18 mouse cellular contexts compared by ENCODE assay signal in genomic region chr14:20866365-20866764, GRCm38 (mm10). TPM values are rescaled to one million over a fixed set of nuclear protein-coding genes. Genes with fewer than 3 reads are reported as not detected.
DNase-seq lines count a peak whose midpoint lies in the region; ATAC-seq and TF ChIP-seq lines count a peak whose summit lies in the region.
"Had no signal": no experiment of that assay in that cellular context is flagged by ENCODE, and none has a peak within 500 bp of the region (broad histone marks: within the 10 kb centered on the region; RNA-seq: fewer than 3 reads in every experiment).

No protein-coding gene starts in this region.

- H3K36me3 ChIP-seq in kidney, adult 2 months (ENCODE audit: control insufficient read depth, insufficient read depth, low read length) = no peaks in the 10 kb centered on the region
- H3K36me3 ChIP-seq in kidney, embryonic 16.5 days (ENCODE audit: insufficient read depth, low read length) = no peaks in the 10 kb centered on the region
- H3K36me3 ChIP-seq: embryonic facial prominence, embryonic 12.5 days; forebrain, embryonic 15.5 days; heart, embryonic 12.5 days; hindbrain, embryonic 10.5 days had no signal

- no peak overlapping the region for H3K4me3 ChIP-seq in kidney, adult 2 months (ENCODE audit: insufficient read depth, low read depth, low read length)
- H3K4me3 ChIP-seq in kidney, embryonic 16.5 days (ENCODE audit: low read length) = no peak overlapping the region
- H3K4me3 ChIP-seq: embryonic facial prominence, embryonic 12.5 days; forebrain, embryonic 15.5 days; heart, embryonic 12.5 days; hindbrain, embryonic 10.5 days had no signal

- peak; percentile 69 for DNase-seq in kidney, adult 18-20 months
- DNase-seq in kidney, adult 2 months = peak; percentile 94
- peak; percentile 72 to 86 for DNase-seq in kidney, postnatal 25 days
- no peak for DNase-seq in T-cell, adult 2 months (ENCODE audit: low spot score)
- no peak for DNase-seq in adrenal gland, postnatal 36 days
- DNase-seq: adrenal gland, adult 8-10 months; cerebellum, adult 11 months; cerebellum, adult 8-10 months; cerebellum, postnatal 14 days; gastrocnemius, postnatal 10 days; heart, adult 18-20 months had no signal

- no peak overlapping the region for H3K9ac ChIP-seq in kidney, embryonic 16.5 days (replicated peaks; ENCODE audit: low read length)
- H3K9ac ChIP-seq: embryonic facial prominence, embryonic 12.5 days; forebrain, embryonic 15.5 days; heart, embryonic 12.5 days; hindbrain, embryonic 14.5 days had no signal

- TF ChIP-seq CTCF in kidney, adult 2 months (conservative IDR thresholded peaks at IDR 0.05; ENCODE audit: insufficient read depth, insufficient read length, low read depth, low read length) = no peak

- ATAC-seq in kidney, embryonic 16.5 days (ENCODE audit: low FRiP score, low TSS enrichment) = peak; percentile 79
- ATAC-seq in monocyte, adult 5-6 weeks (replicated peaks; ENCODE audit: insufficient number of reproducible peaks, low FRiP score, low TSS enrichment, poor library complexity, severe bottlenecking) = no peak
- ATAC-seq: forebrain, embryonic 15.5 days had no signal

- no peak overlapping the region for H3K4me2 ChIP-seq in kidney, embryonic 16.5 days (replicated peaks; ENCODE audit: low read depth, low read length)
- H3K4me2 ChIP-seq: embryonic facial prominence, embryonic 12.5 days; forebrain, embryonic 15.5 days; heart, embryonic 12.5 days; hindbrain, embryonic 14.5 days had no signal

- WGBS in kidney, adult 2 months = 36% methylated on average over 7 of the region's 7 CpGs
- WGBS in kidney, embryonic 16.5 days = 80% methylated on average over 7 of the region's 7 CpGs

- peak overlapping the region; percentile 99 for H3K27ac ChIP-seq in kidney, adult 2 months (ENCODE audit: insufficient read depth, low read depth, low read length)
- H3K27ac ChIP-seq in kidney, embryonic 16.5 days (ENCODE audit: low read length) = peak overlapping the region; percentile 79
- H3K27ac ChIP-seq: embryonic facial prominence, embryonic 12.5 days; forebrain, embryonic 15.5 days; hindbrain, embryonic 10.5 days; hindbrain, embryonic 14.5 days had no signal

- no peak for TF ChIP-seq POLR2A in kidney, adult 2 months (IDR thresholded peaks at IDR 0.05; ENCODE audit: low read depth, low read length)

- H3K4me1 ChIP-seq in kidney, adult 2 months (ENCODE audit: control insufficient read depth, insufficient read depth, low read length) = peaks cover 51% of the 10 kb centered on the region
- H3K4me1 ChIP-seq in kidney, embryonic 16.5 days (ENCODE audit: insufficient read depth, low read length) = peaks cover 13% of the 10 kb centered on the region
- H3K4me1 ChIP-seq: embryonic facial prominence, embryonic 12.5 days; forebrain, embryonic 15.5 days; hindbrain, embryonic 10.5 days had no signal

- H3K9me3 ChIP-seq in kidney, embryonic 16.5 days (ENCODE audit: low read length) = no peaks in the 10 kb centered on the region
- H3K9me3 ChIP-seq: embryonic facial prominence, embryonic 12.5 days; forebrain, embryonic 15.5 days; heart, embryonic 12.5 days; hindbrain, embryonic 10.5 days had no signal

- no peaks in the 10 kb centered on the region for H3K27me3 ChIP-seq in kidney, adult 2 months (replicated peaks; ENCODE audit: control insufficient read depth, insufficient read depth, low read length)
- H3K27me3 ChIP-seq in kidney, embryonic 16.5 days (ENCODE audit: insufficient read depth, low read length) = no peaks in the 10 kb centered on the region
- H3K27me3 ChIP-seq: embryonic facial prominence, embryonic 12.5 days; forebrain, embryonic 15.5 days; heart, embryonic 12.5 days had no signal

RNA-seq across cellular contexts. Expression of gene Plau, which starts 29.9 kb away (rescaled TPM):
- polyA plus RNA-seq in kidney, adult 2 months (2012; rRNA removed) = 261 and 276 TPM in 2 replicates
- 21.7 and 21.8 TPM in 2 replicates for polyA plus RNA-seq in kidney, embryonic 16.5 days (2015; fragmentation: Nextera tagmentation; extraction: Ambion mirVana)
- 10 to 100 TPM; 33.9 to 59.2 TPM for total RNA-seq in adrenal gland, postnatal 36 days (2021)
- total RNA-seq in monocyte, adult 5-6 weeks (2017) = 0.39 to 1.1 TPM in 2 of 3 replicates, not detected in the other

Comparison
In these comparisons a context has a peak if more than half of its experiments do, and no peak if none do; other contexts are left out.
1. DNase-seq: peak in kidney, adult 18-20 months (single experiment), kidney, adult 2 months (single experiment) and kidney, postnatal 25 days (2 of 2); none in T-cell, adult 2 months (single experiment) and adrenal gland, postnatal 36 days (0 of 2).
2. RNA of gene Plau, which starts 29.9 kb away (total RNA-seq): 33.9 to 59.2 TPM in adrenal gland, postnatal 36 days; 0.39 to 1.1 TPM in monocyte, adult 5-6 weeks; every median in the first group is over 10 times any median in the second.